Mouse (Mus musculus) monocyte, adult 5-6 weeks (primary cell): ENCODE data around the gene Pnma1. TPM values are rescaled to one million over a fixed set of nuclear protein-coding genes. Genes with fewer than 3 reads are reported as not detected.

ENCODE experiments used
- ATAC-seq: fragments of 153-309, 156-312 bp; replicated peaks from 2 replicates; pipeline ENCODE4 v1.8.0; 2017; ENCODE audit warnings: mild to moderate bottlenecking; ENCODE audit not compliant: low TSS enrichment, insufficient number of reproducible peaks, severe bottlenecking, poor library complexity, low FRiP score
- total RNA-seq: library from RNA; stranded (forward); fragments of 200-1000, 200-491, 200-594 nt; gene quantifications from 3 replicates; pipeline ENCODE4 v1.2.3, GENCODE M21; 2017

The Pnma1 gene
- total RNA-seq = 0.78 to 3.5 TPM in 2 of 3 replicates, not detected in the other

GRCm38 (mm10) chr12:84147954-84148621 is at the start of gene Pnma1:
Gene Pnma1, minus strand, starts transcription at chr12:84148489.
- ATAC-seq = peak; percentile 29

- ATAC-seq = no peak
Observed at GRCm38 (mm10) chr12:84195195-84195594, 46.9 kb upstream of the Pnma1 start.

- ATAC-seq = no peak
Observed at GRCm38 (mm10) chr12:84194400-84195109, 46.3 kb upstream of the Pnma1 start.

- ATAC-seq = peak; percentile 82
Observed at GRCm38 (mm10) chr12:84193642-84194399, 45.5 kb upstream of the Pnma1 start.

- ATAC-seq = no peak
Observed at GRCm38 (mm10) chr12:84192741-84193641, 44.7 kb upstream of the Pnma1 start.

GRCm38 (mm10) chr12:84192280-84192679 is 44.0 kb upstream of the Pnma1 start:
- peak; percentile 16; the same call in 1 of the 2 replicates for ATAC-seq

- ATAC-seq = no peak
Observed at GRCm38 (mm10) chr12:84191770-84192169, 43.5 kb upstream of the Pnma1 start.

- ATAC-seq = no peak
Observed at GRCm38 (mm10) chr12:84191190-84191589, 42.9 kb upstream of the Pnma1 start.

- ATAC-seq = no peak
Observed at GRCm38 (mm10) chr12:84190151-84190820, 42.0 kb upstream of the Pnma1 start.

GRCm38 (mm10) chr12:84188881-84189444 is 40.7 kb upstream of the Pnma1 start:
- ATAC-seq = no peak

GRCm38 (mm10) chr12:84187752-84188601 is 39.7 kb upstream of the Pnma1 start:
- peak; percentile 60 for ATAC-seq

- ATAC-seq = no peak
Observed at GRCm38 (mm10) chr12:84186950-84187349, 38.7 kb upstream of the Pnma1 start.

- no peak for ATAC-seq
Observed at GRCm38 (mm10) chr12:84186536-84186935, 38.2 kb upstream of the Pnma1 start.

- ATAC-seq = no peak
Observed at GRCm38 (mm10) chr12:84185547-84185946, 37.3 kb upstream of the Pnma1 start.

- ATAC-seq = no peak
Observed at GRCm38 (mm10) chr12:84184979-84185378, 36.7 kb upstream of the Pnma1 start.

- ATAC-seq = no peak
Observed at GRCm38 (mm10) chr12:84181999-84182398, 33.7 kb upstream of the Pnma1 start.
